In genomic region chr14:59396999-59397398, GRCm38 (mm10) we compare ENCODE assay signal across 13 mouse cellular contexts. TPM values are rescaled to one million over a fixed set of nuclear protein-coding genes. Genes with fewer than 3 reads are reported as not detected.
DNase-seq lines count a peak whose midpoint lies in the region; ATAC-seq lines count a peak whose summit lies in the region.
"Had no signal": no experiment of that assay in that cellular context is flagged by ENCODE, and none has a peak within 500 bp of the region (broad histone marks: within the 10 kb centered on the region; RNA-seq: fewer than 3 reads in every experiment).

No protein-coding gene starts in this region.

- H3K4me3 ChIP-seq in hindbrain, embryonic 13.5 days, result no peak overlapping the region
- H3K4me3 ChIP-seq: embryonic facial prominence, embryonic 12.5 days; hindbrain, embryonic 15.5 days; lung, embryonic 15.5 days had no signal

- peak; percentile 6 for DNase-seq in adrenal gland, postnatal 14 days
- no peak for DNase-seq in adrenal gland, postnatal 10 days
- peak; percentile 49 for DNase-seq in T-cell, adult 2 months (ENCODE audit: low spot score)
- DNase-seq in monocyte, adult 2 months (ENCODE audit: low read depth in 1 of 2, low spot score in 2 of 2), result peak; percentile 3 to 6
- DNase-seq in thymus, adult 18-20 months, result peak; percentile 9 to 20
- no peak for DNase-seq in cerebellum, adult 11 months
- no peak for DNase-seq in adrenal gland, postnatal 4 days (ENCODE audit: low spot score in 2 of 2)
- DNase-seq: right cerebral cortex, adult 18-20 months had no signal

- peaks cover 3% of the 10 kb centered on the region; the same call in 1 of the 2 replicates for H3K36me3 ChIP-seq in hindbrain, embryonic 13.5 days
- H3K36me3 ChIP-seq: embryonic facial prominence, embryonic 12.5 days; hindbrain, embryonic 15.5 days; lung, embryonic 15.5 days had no signal

- H3K9ac ChIP-seq in hindbrain, embryonic 13.5 days, result no peak overlapping the region
- H3K9ac ChIP-seq: embryonic facial prominence, embryonic 12.5 days; hindbrain, embryonic 15.5 days; lung, embryonic 15.5 days had no signal

- H3K27me3 ChIP-seq in hindbrain, embryonic 13.5 days, result no peaks in the 10 kb centered on the region
- H3K27me3 ChIP-seq: embryonic facial prominence, embryonic 12.5 days; hindbrain, embryonic 15.5 days; lung, embryonic 15.5 days had no signal

- H3K27ac ChIP-seq in hindbrain, embryonic 13.5 days, result no peak overlapping the region
- H3K27ac ChIP-seq: embryonic facial prominence, embryonic 12.5 days; hindbrain, embryonic 15.5 days; lung, embryonic 15.5 days had no signal

- H3K9me3 ChIP-seq in hindbrain, embryonic 13.5 days, result no peaks in the 10 kb centered on the region
- H3K9me3 ChIP-seq: embryonic facial prominence, embryonic 12.5 days; hindbrain, embryonic 15.5 days; lung, embryonic 15.5 days had no signal

- H3K4me1 ChIP-seq in hindbrain, embryonic 13.5 days (replicated peaks), result no peaks in the 10 kb centered on the region
- H3K4me1 ChIP-seq: embryonic facial prominence, embryonic 12.5 days; hindbrain, embryonic 15.5 days; lung, embryonic 15.5 days had no signal

- no peak for ATAC-seq in hindbrain, embryonic 13.5 days (ENCODE audit: low FRiP score)
- ATAC-seq: forebrain, embryonic 14.5 days had no signal

- no peak overlapping the region for H3K4me2 ChIP-seq in hindbrain, embryonic 13.5 days
- H3K4me2 ChIP-seq: embryonic facial prominence, embryonic 12.5 days; hindbrain, embryonic 15.5 days; lung, embryonic 15.5 days had no signal

- WGBS in hindbrain, embryonic 13.5 days, result 83% methylated on average over 2 of the region's 2 CpGs

RNA-seq across cellular contexts. Expression of gene Phf11c, which starts 1.8 kb away (rescaled TPM):
- total RNA-seq in adrenal gland, postnatal 14 days (2021), result 0.96 and 1.3 TPM in 2 replicates
- total RNA-seq in adrenal gland, postnatal 10 days (2021), result under 1 TPM; 0.81 to 0.97 TPM
- polyA plus RNA-seq in hindbrain, embryonic 13.5 days (2015; fragmentation: Nextera tagmentation; extraction: Ambion mirVana), result 0.31 and 0.54 TPM in 2 replicates
- total RNA-seq in adrenal gland, postnatal 4 days (2021), result 1 to 10 TPM; 1.0 to 1.1 TPM

RNA-seq across cellular contexts. Expression of gene Phf11d, which starts 31.7 kb away (rescaled TPM):
- 4.1 and 6.5 TPM in 2 replicates for total RNA-seq in adrenal gland, postnatal 14 days (2021)
- total RNA-seq in adrenal gland, postnatal 10 days (2021), result 1 to 10 TPM; 3.6 to 5.4 TPM
- polyA plus RNA-seq in hindbrain, embryonic 13.5 days (2015; fragmentation: Nextera tagmentation; extraction: Ambion mirVana), result 0.35 and 0.39 TPM in 2 replicates
- total RNA-seq in adrenal gland, postnatal 4 days (2021), result 1 to 10 TPM; 3.6 to 3.9 TPM

RNA-seq across cellular contexts. Expression of gene Setdb2, which starts 43.7 kb away (rescaled TPM):
- total RNA-seq in adrenal gland, postnatal 14 days (2021), result 9.2 and 12.7 TPM in 2 replicates
- 10 to 100 TPM in 1 of 2 experiments, 1 to 10 TPM in 1; 8.6 to 12.1 TPM for total RNA-seq in adrenal gland, postnatal 10 days (2021)
- 8.2 and 8.3 TPM in 2 replicates for polyA plus RNA-seq in hindbrain, embryonic 13.5 days (2015; fragmentation: Nextera tagmentation; extraction: Ambion mirVana)
- 1 to 10 TPM; 8.8 to 8.9 TPM for total RNA-seq in adrenal gland, postnatal 4 days (2021)

RNA-seq across cellular contexts. Expression of gene Cab39l, which starts 43.8 kb away (rescaled TPM):
- total RNA-seq in adrenal gland, postnatal 14 days (2021), result 34.5 and 42.0 TPM in 2 replicates
- total RNA-seq in adrenal gland, postnatal 10 days (2021), result 10 to 100 TPM; 34.8 to 41.6 TPM
- 27.8 and 32.4 TPM in 2 replicates for polyA plus RNA-seq in hindbrain, embryonic 13.5 days (2015; fragmentation: Nextera tagmentation; extraction: Ambion mirVana)
- total RNA-seq in adrenal gland, postnatal 4 days (2021), result 10 to 100 TPM; 28.1 to 28.8 TPM

RNA-seq across cellular contexts. Expression of gene Phf11b, which starts 55.8 kb away (rescaled TPM):
- 0.82 and 3.0 TPM in 2 replicates for total RNA-seq in adrenal gland, postnatal 14 days (2021)
- 1 to 10 TPM in 1 of 2 experiments, under 1 TPM in 1; 0.67 to 1.1 TPM for total RNA-seq in adrenal gland, postnatal 10 days (2021)
- 0.17 and 0.21 TPM in 2 replicates for polyA plus RNA-seq in hindbrain, embryonic 13.5 days (2015; fragmentation: Nextera tagmentation; extraction: Ambion mirVana)
- under 1 TPM; 0.56 to 0.64 TPM for total RNA-seq in adrenal gland, postnatal 4 days (2021)

Comparison
In these comparisons a context has a peak if more than half of its experiments do, and no peak if none do; other contexts are left out.
1. DNase-seq: peak in adrenal gland, postnatal 14 days (single experiment), T-cell, adult 2 months (single experiment), monocyte, adult 2 months (2 of 2) and thymus, adult 18-20 months (2 of 2); none in adrenal gland, postnatal 10 days (single experiment), cerebellum, adult 11 months (single experiment) and adrenal gland, postnatal 4 days (0 of 2).